ENCODE assay signal across 17 mouse cellular contexts in genomic region chr15:96714676-96715016, GRCm38 (mm10). TPM values are rescaled to one million over a fixed set of nuclear protein-coding genes. Genes with fewer than 3 reads are reported as not detected.
A peak's percentile ranks its signal among the peaks of the same experiment; 100 is the strongest.
DNase-seq lines count a peak whose midpoint lies in the region; ATAC-seq and TF ChIP-seq lines count a peak whose summit lies in the region.
"Had no signal": no experiment of that assay in that cellular context is flagged by ENCODE, and none has a peak within 500 bp of the region (broad histone marks: within the 10 kb centered on the region; RNA-seq: fewer than 3 reads in every experiment).

No protein-coding gene starts in this region.

- H3K27ac ChIP-seq in spleen, adult 2 months (ENCODE audit: insufficient read depth, low read length) = peak overlapping the region; percentile 87
- H3K27ac ChIP-seq: forebrain, embryonic 12.5 days; limb, embryonic 13.5 days had no signal

- H3K36me3 ChIP-seq in spleen, adult 2 months (ENCODE audit: control insufficient read depth, insufficient read depth, low read length) = no peaks in the 10 kb centered on the region
- H3K36me3 ChIP-seq: forebrain, embryonic 12.5 days; limb, embryonic 13.5 days had no signal

- peak; percentile 42 for ATAC-seq in common myeloid progenitor, adult 5-6 weeks (replicated peaks; ENCODE audit: low read depth, poor library complexity, severe bottlenecking)
- peak; percentile 13; the same call in 1 of the 2 replicates for ATAC-seq in megakaryocyte-erythroid progenitor cell, adult 5-6 weeks (replicated peaks; ENCODE audit: low FRiP score, low TSS enrichment, poor library complexity, severe bottlenecking)
- no peak for ATAC-seq in erythroblast, adult 5-6 weeks (replicated peaks; ENCODE audit: low FRiP score, poor library complexity, severe bottlenecking)
- ATAC-seq: activated CD4-positive, CD25-positive, alpha-beta regulatory T cell, adult 4 months; hindbrain, embryonic 16.5 days had no signal

- no peak for TF ChIP-seq CTCF in spleen, adult 2 months (IDR thresholded peaks at IDR 0.05; ENCODE audit: extremely low read depth, insufficient read depth, insufficient read length, insufficient replicate concordance)

- H3K27me3 ChIP-seq in spleen, adult 2 months (ENCODE audit: control insufficient read depth, insufficient read depth, low read length) = no peaks in the 10 kb centered on the region
- H3K27me3 ChIP-seq: forebrain, embryonic 12.5 days; limb, embryonic 13.5 days had no signal

- H3K4me1 ChIP-seq in spleen, adult 2 months (ENCODE audit: control insufficient read depth, insufficient read depth, insufficient read length) = peaks cover 8% of the 10 kb centered on the region

- H3K4me3 ChIP-seq in spleen, adult 2 months (ENCODE audit: extremely low read depth, insufficient read depth, insufficient read length) = peak overlapping the region; percentile 44; the same call in 1 of the 2 replicates
- H3K4me3 ChIP-seq: forebrain, embryonic 12.5 days; limb, embryonic 13.5 days had no signal

- TF ChIP-seq POLR2A in spleen, adult 2 months (IDR thresholded peaks at IDR 0.05; ENCODE audit: low read depth, low read length) = no peak

- WGBS in spleen, adult 2 months = 11% methylated on average over 3 of the region's 3 CpGs

- intact Hi-C loops in heart, postnatal 36 days (cut with DNase I) = no loop called here

- DNase-seq in spleen, adult 2 months (ENCODE audit: low read depth in 1 of 2, low spot score in 2 of 2) = peak in 1 of 2 experiments; percentile 41
- DNase-seq in spleen, adult 12 weeks (ENCODE audit: low spot score) = no peak
- peak; percentile 30 to 46 for DNase-seq in thymus, postnatal 36 days
- DNase-seq in frontal cortex, postnatal 25 days (ENCODE audit: low spot score in 2 of 2) = no peak
- DNase-seq in heart, postnatal 36 days = no peak
- DNase-seq: cerebellum, adult 18-20 months; kidney, adult 8-10 months; layer of hippocampus, postnatal 36 days; lung, embryonic 14.5 days; retina, postnatal 1 day had no signal

RNA-seq across cellular contexts. Expression of gene Slc38a2, which starts 15.1 kb away (rescaled TPM):
- polyA plus RNA-seq in spleen, adult 2 months (2012; rRNA removed) = 25.9 and 28.5 TPM in 2 replicates
- 85.6 and 103 TPM in 2 replicates for total RNA-seq in common myeloid progenitor, adult 5-6 weeks (2017)
- 86.7 and 86.9 TPM in 2 replicates for total RNA-seq in megakaryocyte-erythroid progenitor cell, adult 5-6 weeks (2014; fragmentation: Nextera tagmentation)
- total RNA-seq in megakaryocyte-erythroid progenitor cell, adult 5-6 weeks (2017) = 75.3 and 82.3 TPM in 2 replicates
- 34.4 and 44.7 TPM in 2 replicates for total RNA-seq in erythroblast, adult 5-6 weeks (2015; ENCODE audit: low replicate concordance)
- total RNA-seq in erythroblast, adult 5-6 weeks (2017; ENCODE audit: low replicate concordance) = 22.3 and 29.1 TPM in 2 replicates
- 100 to 1,000 TPM; 173 to 251 TPM for total RNA-seq in heart, postnatal 36 days (2021)

Comparison
In these comparisons a context has a peak if more than half of its experiments do, and no peak if none do; other contexts are left out.
1. DNase-seq: peak in thymus, postnatal 36 days (2 of 2); none in spleen, adult 12 weeks (single experiment), frontal cortex, postnatal 25 days (0 of 2) and heart, postnatal 36 days (0 of 2).